Mouse (Mus musculus): Measurements from ENCODE around the gene Siglece. TPM values are rescaled to one million over a fixed set of nuclear protein-coding genes. Genes with fewer than 3 reads are reported as not detected.

Gene Siglece
- total RNA-seq, 2 experiments from 2014 or later = 0.94 to 1.3 TPM

- DNase-seq = no peak
- intact Hi-C loops (cut with DNase I) = no loop called here
These were observed 25.5 kb downstream of the Siglece start, which contains the start of gene Ceacam18 for GRCm38 (mm10) chr7:43634500-43634899. Ceacam18 (plus strand) TSS chr7:43634707.

DNA sequence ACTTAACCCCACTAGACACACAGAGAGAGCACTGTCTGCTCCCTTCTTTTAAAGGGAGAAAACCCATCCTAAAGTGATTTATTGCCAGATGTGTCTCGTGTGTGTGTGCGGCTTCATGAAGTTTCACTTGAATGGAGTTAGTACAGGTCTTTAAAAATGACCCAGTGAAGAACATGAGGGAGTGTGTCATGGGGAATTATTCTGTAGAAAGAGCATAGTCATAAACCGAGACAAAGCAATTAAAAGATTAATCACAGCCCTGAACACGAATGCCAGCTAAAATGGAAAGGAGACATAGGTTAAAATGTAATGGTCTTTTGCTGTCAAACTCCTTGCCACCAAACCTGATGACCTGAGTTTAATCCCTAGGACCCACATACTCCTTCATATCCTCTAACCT lies 26.0 kb downstream of the Siglece start:
- no peak for DNase-seq
- intact Hi-C loops (cut with DNase I) = no loop called here

DNA sequence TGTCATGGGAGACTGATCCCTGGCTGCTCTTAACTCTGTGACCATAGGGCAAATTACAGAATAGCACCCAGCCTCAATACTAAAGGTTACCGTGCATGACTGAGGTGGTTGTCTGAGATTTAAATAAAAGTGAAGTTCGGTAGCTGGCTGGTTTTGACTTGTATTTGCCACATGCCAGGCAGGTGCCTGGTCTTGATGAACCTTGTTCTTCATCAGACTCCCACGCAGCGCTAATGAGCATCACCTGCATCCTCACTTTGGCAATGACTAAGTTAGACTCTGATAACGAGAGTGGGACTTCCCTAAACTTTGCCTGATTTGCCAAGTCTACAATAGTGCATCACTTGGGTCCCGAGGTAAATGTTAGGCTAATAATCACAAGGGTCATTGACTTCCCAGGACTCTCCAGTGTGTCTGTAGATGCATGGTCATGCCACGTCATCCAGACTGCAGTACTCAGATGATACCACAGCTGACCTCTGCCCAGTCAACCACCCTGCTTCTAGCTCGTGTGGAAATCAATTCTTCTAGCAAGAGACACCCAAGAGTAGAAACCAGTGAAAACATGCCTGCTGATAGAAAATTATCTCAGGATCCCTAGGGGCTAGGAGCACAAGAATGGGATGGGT lies 34.1 kb downstream of the Siglece start:
- no peak for DNase-seq
- intact Hi-C loops (cut with DNase I) = no loop called here

DNA sequence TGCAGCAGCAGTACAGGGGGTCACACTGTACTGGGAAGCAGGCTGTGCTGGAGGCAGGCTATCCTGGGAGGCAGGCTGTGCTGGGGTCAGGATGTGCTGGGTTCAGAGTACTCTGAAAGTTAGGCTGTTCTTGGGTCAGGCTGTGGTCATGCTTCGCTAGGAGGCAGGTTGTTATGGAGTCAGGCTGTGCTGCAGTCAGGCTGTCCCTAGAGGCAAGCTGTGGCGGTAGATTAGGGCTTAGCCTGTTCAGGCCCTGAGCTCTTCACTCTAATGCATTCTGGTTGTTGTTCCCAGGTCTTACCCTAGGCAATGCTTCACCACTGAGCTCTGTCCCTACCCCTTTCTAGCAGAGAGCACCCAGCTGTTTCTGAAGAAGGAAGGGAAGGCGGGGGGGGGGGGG lies 34.9 kb downstream of the Siglece start:
- intact Hi-C loops (cut with DNase I) = no loop called here

GRCm38 (mm10) chr7:43623819-43624218 lies 36.1 kb downstream of the Siglece start:
- intact Hi-C loops (cut with DNase I) = no loop called here
- DNase-seq = no peak

More for the DNA sequence above, 34.9 kb downstream of the Siglece start:
- no peak for DNase-seq

- intact Hi-C loops (cut with DNase I) = no loop called here
- no peak for DNase-seq
These were observed 37.0 kb downstream of the Siglece start for GRCm38 (mm10) chr7:43622927-43623326.

DNA sequence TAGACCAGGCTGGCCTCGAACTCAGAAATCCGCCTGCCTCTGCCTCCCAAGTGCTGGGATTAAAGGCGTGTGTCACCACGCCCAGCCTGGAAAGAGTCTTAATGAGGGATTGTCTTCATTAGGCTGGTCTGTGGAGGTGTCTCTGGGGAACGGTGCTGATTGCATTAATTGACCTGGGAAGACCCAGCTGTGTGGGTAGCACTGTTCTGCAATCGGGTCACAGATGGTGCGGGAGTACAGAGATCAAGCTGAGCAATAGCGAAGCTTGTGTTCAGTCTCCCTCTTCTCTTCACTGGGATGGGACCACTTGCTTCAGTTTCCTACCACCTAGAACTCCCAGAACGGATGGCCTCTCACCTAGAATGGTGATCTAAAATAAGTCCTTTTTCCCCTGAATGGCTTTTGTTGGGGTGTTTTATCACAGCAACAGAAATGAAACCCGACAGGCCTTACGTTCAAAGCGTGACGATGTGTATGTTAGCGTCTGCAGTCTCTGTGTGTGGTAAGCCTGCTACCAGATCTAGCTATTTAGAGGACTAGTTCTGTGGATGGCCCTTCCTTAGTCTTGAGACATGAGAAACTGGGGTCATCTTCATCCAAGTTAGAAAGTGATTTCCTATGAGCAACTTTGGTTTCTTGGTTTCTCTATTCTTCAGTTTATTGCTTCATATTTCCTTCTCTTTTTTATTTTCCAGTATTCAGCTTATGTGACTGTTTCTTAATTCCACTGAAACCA lies 46.0 kb downstream of the Siglece start:
- DNase-seq = no peak
- intact Hi-C loops (cut with DNase I) = no loop called here

DNA sequence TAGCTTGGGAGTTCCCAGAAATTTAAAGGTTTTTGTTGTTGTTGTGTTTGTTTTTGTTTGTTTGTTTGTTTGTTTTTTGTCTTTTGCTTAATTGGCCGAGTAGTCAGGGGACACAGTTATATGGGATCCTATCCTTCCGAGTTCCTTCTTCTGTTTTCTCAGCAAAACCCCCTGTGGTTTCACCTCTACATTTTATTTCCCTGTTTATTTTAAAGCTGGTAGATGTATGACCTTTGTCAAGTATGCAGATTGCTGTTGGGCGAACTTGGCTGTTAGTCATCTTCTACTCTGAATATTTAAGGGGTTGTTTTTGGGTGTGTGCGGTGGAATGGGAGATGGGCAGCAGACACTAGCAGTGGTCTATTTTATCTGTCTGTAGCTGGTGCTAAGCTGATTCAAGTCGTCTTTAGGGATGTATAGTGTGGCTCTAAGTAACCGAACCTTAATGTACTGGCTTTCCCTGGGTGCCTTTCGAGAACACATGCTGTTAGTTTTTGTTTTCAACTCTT lies 51.6 kb downstream of the Siglece start:
- intact Hi-C loops (cut with DNase I) = no loop called here
- DNase-seq = no peak

GRCm38 (mm10) chr7:43607743-43608287 lies 52.1 kb downstream of the Siglece start:
- no peak for DNase-seq
- intact Hi-C loops (cut with DNase I) = no loop called here

- intact Hi-C loops (cut with DNase I) = no loop called here
- peak; percentile 9 to 29 for DNase-seq
These were observed 52.8 kb downstream of the Siglece start, which contains the start of gene Zfp819 for GRCm38 (mm10) chr7:43606896-43607742. Zfp819 (plus strand) TSS chr7:43607169.

GRCm38 (mm10) chr7:43601884-43602283 lies 58.1 kb downstream of the Siglece start:
- DNase-seq = no peak
- intact Hi-C loops (cut with DNase I) = no loop called here

Other genes with a start within 250 kb of the Siglece start
- gene Lim2, start 232.5 kb downstream of the Siglece start, total RNA-seq (2021) = not detected
- not detected for gene Nkg7, start 223.1 kb downstream of the Siglece start, total RNA-seq (2021)
- not detected for gene Cldnd2, start 219.4 kb downstream of the Siglece start, total RNA-seq (2021)
- gene Etfb, start 216.1 kb downstream of the Siglece start, total RNA-seq (2021) = 1,000 to 10,000 TPM; 1,276 to 1,377 TPM
- under 1 TPM in 1 of 2 experiments, not detected in 1; 0.70 TPM for gene Gm45233, start 216.0 kb downstream of the Siglece start, total RNA-seq (2021)
- gene Vsig10l, start 197.0 kb downstream of the Siglece start, total RNA-seq (2021) = 1 to 10 TPM; 2.0 to 2.5 TPM
- gene Iglon5, start 170.1 kb downstream of the Siglece start, total RNA-seq (2021) = under 1 TPM; 0.19 to 0.36 TPM
- not detected for gene 4931406B18Rik, start 154.2 kb downstream of the Siglece start, total RNA-seq (2021)
- gene Cd33, start 115.7 kb downstream of the Siglece start, total RNA-seq (2021) = 1 to 10 TPM; 3.8 to 4.4 TPM
- under 1 TPM; 0.87 to 0.94 TPM for gene Zfp658, start 97.9 kb downstream of the Siglece start, total RNA-seq (2021)
- 1 to 10 TPM; 4.8 to 5.9 TPM for gene Zfp719, start 80.6 kb downstream of the Siglece start, total RNA-seq (2021)
- not detected for gene Zfp819, start 53.0 kb downstream of the Siglece start, total RNA-seq (2021)
- gene Ceacam18, start 25.5 kb downstream of the Siglece start, total RNA-seq (2021) = not detected
- 1 to 10 TPM; 3.4 to 3.5 TPM for gene Ctu1, start 11.9 kb upstream of the Siglece start, total RNA-seq (2021)
- gene Klk14, start 30.3 kb upstream of the Siglece start, total RNA-seq (2021) = under 1 TPM; 0.22 to 0.31 TPM
- not detected for gene Klk13, start 52.4 kb upstream of the Siglece start, total RNA-seq (2021)
- not detected for gene Klk12, start 108.7 kb upstream of the Siglece start, total RNA-seq (2021)
- under 1 TPM; 0.22 to 0.33 TPM for gene Klk11, start 114.4 kb upstream of the Siglece start, total RNA-seq (2021)
- under 1 TPM; 0.19 to 0.36 TPM for gene Klk10, start 120.9 kb upstream of the Siglece start, total RNA-seq (2021)
- gene Klk9, start 131.7 kb upstream of the Siglece start, total RNA-seq (2021) = not detected
- 10 to 100 TPM; 10.4 to 12.2 TPM for gene Klk8, start 137.4 kb upstream of the Siglece start, total RNA-seq (2021)
- gene Klk7, start 151.1 kb upstream of the Siglece start, total RNA-seq (2021) = under 1 TPM in 1 of 2 experiments, not detected in 1; 0.19 TPM
- gene Klk6, start 164.3 kb upstream of the Siglece start, total RNA-seq (2021) = not detected
- gene Klk5, start 181.8 kb upstream of the Siglece start, total RNA-seq (2021) = not detected
- not detected for gene Klk4, start 221.0 kb upstream of the Siglece start, total RNA-seq (2021)

Data from heart, postnatal 36 days (tissue).